Mouse (Mus musculus): ENCODE results near the gene Ap3d1. TPM values are rescaled to one million over a fixed set of nuclear protein-coding genes. Genes with fewer than 3 reads are reported as not detected.

Ap3d1 gene
- 10 to 100 TPM; 41.2 to 44.5 (median 43.4) TPM for total RNA-seq (2022)

DNA sequence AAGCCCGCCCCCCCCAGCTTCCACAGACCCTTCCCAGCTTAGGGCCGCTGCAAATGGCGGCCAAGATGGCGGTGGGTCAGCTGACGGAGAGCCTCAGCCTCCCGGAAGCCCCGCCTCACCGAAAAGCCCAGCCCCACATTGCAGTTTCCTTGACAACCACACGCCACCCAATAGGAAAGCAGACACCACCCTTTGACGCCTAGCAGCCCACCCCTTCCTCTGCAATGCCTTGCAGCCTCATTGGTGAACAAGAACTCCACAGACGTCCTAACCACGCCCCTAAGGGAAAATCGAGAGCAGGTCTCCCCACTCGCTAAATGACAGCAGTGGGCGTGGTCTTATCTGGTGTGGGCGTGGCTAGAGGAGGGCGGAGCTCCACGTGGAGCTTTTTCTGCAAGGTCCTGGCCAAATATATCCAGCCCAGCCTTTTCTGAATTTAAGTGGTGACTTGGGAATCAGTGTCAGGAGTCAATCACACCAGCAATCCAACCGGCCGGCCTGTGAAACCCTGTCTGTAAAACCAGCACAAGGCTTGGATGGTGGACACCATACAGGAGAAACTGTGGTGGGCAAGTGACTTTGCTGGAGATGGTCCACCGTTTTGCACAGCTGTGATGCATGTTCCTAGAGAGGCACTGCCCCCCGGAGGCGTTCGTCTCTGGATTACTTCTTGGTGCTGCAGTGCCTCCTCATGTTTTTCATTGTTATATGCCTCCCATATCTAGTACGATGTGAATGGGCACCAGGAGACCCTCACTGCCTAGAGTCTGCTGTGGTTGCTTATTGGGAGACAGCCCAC, at the start of gene Ap3d1:
Gene Ap3d1, minus strand, starts transcription at position 85 of the 799 bp plus-strand sequence.
- peak; percentile 99 for DNase-seq (ENCODE audit: low spot score)

DNA sequence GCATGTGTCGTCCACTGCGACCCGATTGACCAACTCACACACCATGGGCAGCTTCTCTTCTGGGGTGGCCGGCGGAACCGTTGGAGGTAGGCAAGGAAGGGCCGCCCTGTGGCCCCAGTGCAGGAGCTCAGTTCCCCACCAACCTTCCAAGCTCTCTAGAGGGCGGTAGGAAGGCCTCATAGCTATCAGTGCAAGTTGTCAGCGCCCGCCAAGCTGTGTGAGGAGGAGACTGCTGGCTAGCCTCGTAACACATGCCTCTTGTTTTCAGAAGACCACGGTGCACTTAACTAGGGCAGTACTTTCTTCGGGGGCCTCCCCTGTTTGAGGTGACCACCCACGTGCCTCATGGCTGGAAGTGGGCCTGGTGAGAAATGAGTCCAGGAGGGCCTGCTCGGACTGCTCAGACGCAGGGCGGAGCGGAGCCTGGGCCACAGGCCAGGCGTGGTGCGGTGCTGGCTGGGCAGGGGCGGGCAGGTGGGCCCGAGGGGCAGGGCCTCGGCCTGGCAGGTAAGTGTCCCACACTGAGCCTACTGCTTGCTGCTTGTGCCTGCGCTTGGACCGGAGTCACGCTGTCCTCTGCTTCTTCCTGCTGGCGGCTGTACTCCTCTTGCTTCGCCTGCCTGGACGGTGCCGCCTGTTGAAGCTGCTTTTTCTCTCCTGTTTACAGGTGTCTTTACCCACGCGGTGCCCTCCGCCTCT, 49.6 kb upstream of the Ap3d1 start:
- DNase-seq (ENCODE audit: low spot score), result no peak

DNA sequence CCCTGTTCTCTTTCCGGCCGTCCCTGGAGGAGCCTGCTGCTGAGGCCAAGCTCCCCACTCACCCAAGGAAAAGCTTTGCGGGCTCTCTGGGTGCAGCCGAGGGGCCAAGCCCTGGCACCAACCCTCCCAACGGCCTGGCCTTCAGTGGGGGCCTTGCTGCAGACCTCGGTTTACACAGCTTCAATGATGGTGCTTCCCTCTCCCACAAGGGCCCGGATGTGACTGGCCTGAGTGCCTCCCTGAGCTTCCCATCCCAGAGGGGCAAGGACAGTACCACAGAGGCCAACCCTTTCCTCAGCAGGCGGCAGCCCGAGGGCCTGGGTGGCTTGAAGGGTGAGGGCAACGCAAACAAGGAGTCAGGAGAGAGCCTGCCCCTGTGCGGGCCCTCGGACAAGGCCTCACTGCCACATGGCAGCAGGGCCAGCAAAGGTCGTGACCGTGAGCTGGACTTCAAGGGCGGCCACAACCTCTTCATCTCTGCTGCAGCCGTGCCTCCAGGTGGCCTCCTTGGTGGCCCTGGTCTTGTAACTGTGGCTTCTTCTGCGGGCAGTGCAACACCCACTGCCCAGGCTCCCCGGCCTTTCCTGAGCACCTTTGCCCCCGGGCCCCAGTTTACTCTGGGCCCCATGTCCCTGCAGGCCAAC, 48.8 kb upstream of the Ap3d1 start:
- no peak for DNase-seq (ENCODE audit: low spot score)

DNA sequence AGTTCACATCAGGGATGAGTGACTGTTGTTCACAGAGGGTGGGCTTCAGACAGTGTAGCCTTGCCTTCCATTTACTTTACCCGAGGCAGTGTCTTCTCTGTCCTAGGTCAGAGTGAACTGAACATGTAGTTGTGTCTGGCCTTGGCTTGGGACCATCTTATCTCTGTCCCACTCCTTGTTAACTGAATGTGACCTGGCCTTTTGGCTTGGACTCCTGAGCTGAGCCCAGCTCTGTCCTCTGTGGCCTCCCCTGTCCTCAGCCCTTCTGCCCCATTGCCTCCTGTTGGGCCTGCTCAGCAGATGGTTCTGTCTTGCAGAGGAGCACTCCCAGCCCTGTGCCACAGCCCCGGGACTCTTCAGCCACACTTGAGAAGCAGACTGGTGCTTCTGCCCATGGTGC, 45.5 kb upstream of the Ap3d1 start:
- peak; percentile 55 for DNase-seq (ENCODE audit: low spot score)

DNA sequence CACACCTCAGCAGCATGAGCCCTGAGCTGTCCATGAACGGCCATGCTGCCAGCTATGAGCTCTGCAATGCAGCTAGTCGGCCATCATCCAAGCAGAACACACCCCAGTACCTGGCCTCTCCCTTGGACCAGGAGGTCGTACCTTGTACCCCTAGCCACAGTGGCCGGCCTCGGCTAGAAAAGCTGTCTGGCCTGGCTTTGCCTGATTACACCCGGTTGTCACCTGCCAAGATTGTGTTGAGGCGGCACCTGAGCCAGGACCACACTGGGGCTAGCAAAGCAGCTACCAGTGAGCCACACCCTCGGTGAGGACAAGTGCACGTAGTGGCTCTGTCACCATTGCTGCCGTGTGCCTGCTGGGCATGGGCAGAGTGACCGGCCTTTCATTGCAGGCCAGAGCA, 43.9 kb upstream of the Ap3d1 start:
- DNase-seq (ENCODE audit: low spot score), result no peak

DNA sequence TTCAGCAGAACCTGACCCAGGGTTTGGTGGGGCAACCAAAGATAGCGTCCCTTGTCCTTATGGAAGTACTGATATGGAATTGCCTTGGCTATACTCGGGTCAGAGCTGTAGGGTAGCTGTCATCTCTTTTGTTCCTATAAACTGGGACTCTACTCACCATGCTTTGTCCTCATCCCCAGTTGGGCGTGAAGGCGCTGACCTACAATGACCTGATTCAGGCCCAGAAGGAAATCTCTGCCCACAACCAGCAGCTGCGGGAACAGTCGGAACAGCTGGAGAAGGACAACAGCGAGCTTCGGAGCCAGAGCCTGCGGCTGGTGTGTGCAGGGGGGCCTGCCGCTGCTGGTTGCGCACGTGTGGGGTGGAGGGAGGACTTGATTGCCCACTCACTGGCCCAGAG, 42.8 kb upstream of the Ap3d1 start:
- DNase-seq (ENCODE audit: low spot score), result no peak

DNA sequence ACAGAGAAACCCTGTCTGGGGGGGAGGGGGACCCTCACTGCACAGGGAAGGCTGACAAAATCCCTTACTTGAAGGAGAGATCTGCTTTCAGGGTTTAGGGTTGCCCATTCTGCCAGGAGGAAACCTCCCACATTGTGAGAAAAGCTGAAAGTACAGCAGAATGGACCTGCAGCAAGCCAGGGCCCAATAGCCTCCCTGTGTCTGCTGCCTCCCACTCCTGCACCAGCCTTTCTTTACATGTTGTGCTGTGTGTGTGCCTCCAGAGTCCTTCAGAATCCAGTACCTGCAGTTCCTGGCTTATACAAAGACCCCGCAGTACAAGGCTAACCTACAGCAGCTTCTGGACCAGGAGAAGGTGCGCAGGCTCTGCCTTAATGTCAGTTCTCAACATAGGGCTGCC, 42.2 kb upstream of the Ap3d1 start:
- DNase-seq (ENCODE audit: low spot score), result no peak

DNA sequence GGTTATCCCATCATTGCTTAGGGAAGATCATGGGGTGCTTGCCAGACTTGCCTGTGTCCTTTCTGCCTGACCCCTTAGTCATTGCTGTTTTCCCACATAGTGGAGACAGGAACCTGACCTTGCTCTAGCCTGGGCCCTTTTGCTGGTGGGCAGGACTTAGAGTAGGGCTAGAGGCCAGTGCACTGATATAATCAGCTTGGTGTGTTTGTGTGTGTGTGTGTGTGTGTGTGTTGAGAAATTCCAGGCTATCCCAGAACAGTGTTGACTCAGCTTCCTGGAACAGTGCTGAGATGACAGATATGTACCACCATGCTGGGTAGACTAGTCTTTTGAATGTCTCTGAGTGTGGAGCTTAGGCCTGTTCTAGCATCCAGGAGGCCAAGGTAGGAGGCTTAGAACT, 37.5 kb upstream of the Ap3d1 start:
- DNase-seq (ENCODE audit: low spot score), result no peak

DNA sequence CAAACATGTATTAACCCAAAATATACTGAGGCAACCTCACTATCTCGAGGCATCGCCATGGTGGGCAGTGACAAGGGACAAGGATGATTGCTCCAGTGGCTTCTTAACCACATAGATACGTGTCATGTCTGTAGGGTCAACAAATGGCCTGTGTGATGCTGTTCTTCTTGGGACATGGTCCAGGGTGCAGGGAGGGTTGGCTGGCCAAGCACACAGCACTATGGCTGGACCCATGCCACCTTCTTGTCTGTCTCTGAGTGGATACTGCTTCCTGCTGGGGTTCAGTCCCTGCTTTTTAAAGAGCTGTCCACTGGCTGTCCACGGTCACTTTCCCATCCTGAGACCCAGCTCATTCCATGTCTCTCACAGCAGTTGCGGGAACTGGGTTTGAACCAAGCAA, 35.1 kb upstream of the Ap3d1 start:
- DNase-seq (ENCODE audit: low spot score), result no peak

DNA sequence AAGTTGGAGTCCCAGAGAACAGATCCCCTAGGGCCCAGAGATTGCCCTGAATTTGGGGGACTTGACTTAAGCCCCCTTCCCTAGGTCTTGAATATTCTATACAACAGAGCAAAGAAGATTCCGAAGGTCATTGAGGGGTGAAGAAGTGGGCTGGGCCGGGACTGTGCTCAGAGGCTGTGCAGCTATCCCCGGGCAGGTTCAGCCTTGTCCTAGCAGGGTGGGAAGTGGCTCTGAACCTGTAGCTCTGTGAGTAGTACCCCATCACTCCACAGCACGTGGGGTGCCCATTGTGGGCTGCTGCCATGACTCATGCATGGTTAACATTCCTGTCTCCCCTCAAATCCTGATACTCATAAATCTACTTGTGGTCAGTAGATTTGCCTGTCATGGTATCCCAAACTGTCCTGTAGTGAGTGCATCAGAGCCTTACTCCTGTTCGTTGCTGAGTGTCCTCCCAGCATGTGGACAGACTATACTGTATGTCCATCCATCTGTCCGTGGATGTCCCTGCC, 34.4 kb upstream of the Ap3d1 start:
- no peak for DNase-seq (ENCODE audit: low spot score)

DNA sequence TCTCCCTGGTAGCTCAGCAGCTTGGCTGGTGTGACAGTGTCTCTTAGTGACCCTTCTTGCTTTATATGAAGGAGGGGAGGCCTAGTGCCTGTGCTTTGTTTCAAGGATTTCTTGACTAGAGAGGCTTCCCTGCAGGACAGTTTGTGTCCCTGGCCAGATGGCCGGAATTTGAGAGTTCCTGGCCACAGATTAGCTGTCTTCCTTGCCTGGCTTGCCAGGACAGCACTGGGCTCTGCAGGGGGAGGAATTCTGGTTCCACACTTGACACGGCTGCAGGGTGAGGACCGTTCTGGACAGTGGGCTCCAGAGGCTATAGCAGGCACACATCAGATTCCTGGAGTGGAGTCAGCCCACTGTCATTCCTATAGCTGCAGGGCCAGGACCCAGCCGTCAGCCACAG, 33.7 kb upstream of the Ap3d1 start:
- DNase-seq (ENCODE audit: low spot score), result no peak

DNA sequence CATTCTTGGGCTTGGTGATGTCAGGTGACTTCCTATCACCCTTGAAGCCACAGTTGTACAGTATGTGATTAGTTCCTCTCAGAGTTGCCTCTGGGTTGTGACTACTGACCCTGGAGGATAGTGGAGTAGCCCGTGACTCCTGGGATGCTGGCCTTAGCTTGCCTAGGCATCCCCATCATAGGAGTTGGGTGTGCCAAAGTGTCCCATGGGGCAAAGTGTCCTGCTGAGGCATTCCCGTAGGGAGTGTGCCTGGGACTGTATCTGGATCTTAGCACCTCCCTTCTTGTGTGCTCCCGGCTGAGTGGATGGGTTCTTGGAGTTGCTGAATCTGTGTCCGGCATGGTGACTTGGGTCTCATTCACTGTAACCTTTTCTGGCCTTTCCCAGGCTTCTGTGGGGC, 32.9 kb upstream of the Ap3d1 start:
- no peak for DNase-seq (ENCODE audit: low spot score)

DNA sequence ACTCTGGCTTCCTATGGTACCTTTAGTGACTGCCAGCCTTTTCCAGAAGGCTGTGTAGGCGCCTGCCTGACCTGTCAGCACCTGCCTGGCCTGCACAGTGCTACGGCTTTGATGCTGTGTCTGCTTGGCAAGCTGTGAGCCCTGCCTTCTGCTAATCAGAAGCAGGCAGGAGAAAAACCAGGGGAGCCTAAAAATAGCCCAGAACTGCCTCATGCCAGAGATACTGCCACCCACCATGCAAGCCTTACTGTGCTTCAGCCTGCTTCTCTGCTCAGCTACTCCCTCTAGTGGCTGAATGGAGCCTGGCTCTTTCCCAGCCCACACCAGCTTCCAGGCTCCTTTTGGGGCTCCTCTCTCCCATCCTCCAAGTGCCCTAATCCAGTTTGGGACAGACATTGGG, 32.5 kb upstream of the Ap3d1 start:
- peak; percentile 81 for DNase-seq (ENCODE audit: low spot score)

DNA sequence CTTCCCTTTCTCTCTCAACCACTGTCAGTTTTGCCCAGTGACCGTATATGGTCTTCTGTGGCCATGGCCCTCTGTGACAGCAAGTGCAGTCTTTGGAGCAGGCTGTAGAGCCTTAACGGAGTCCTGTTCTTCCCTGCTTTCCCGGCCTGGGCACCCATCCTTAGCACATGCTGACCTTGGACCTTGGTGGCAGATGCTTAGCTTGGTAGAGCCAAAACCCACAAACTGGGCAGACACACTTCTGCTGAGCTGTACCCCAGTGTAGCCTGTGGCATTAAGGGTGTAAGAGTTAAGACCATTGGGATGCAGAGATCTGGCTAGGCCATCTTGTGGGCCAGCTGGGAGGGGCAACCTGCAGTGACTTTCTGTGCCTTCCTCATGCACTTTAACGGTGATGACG, 31.8 kb upstream of the Ap3d1 start:
- no peak for DNase-seq (ENCODE audit: low spot score)

DNA sequence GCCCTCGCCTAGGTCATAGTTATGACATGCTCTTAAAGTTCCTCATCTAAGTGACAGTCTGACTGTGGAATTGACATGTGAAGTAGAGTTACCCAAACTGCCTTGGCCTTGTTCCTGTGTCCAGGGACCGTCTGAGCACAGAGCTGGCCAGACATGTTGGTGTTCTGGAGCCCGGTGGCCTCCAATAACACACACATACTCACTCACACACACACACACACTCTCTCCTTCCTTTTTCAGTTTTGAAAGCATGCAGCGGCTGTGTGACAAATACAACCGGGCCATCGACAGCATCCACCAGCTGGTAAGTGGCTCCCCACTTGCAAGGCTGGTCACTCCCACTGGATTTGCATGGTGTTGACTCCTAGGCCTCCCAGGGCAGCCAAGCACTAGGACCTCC, 26.3 kb upstream of the Ap3d1 start:
- DNase-seq (ENCODE audit: low spot score), result no peak

DNA sequence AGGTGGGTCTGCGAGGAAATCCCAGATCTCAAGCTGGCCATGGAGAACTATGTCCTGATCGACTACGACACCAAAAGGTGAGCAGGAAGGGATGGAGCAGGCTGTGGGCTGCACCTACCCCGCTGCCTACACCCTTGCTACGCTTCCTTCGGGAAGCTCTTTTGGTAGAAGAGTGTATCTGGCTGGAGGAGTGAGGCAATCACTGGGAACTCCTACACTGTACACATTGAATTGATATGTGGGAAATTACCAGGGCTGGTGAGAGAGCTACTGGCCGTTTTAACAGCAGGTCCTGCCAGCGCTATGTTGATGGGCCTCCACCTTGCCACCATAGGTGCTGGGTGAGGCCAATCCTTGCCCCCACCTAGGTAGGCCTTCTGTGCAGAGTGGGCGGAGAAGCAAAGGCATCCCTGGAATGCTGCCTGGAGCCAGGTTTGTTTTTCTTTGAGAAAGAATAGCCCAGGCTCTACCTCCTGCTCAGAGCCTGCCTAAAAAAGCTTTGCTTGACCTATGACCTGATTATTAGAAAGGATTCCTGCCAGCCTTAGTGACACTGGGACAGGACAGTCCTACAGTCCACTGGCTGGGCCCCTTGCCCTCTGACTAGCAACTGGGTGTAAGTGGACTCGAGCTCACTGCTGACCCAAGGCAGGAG, 24.2 kb upstream of the Ap3d1 start:
- no peak for DNase-seq (ENCODE audit: low spot score)

DNA sequence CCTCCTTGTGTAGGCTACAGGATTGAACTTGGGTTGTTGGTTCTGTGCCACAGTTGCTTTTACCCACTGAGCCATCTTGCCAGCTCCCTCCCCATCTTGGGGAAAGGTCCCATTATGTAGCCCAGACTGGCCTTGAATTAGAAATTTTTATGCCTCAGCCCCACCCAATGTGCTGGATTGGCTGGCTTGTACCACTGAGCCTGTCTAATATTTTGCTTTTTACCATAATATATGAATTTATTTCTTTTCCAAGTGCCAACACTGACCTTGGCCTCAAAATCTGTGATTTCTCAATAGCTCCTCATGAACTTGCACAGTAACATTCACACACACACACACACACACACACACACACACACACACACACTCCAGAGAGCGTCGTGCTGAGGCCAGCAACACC, 23.7 kb upstream of the Ap3d1 start:
- DNase-seq (ENCODE audit: low spot score), result no peak

DNA sequence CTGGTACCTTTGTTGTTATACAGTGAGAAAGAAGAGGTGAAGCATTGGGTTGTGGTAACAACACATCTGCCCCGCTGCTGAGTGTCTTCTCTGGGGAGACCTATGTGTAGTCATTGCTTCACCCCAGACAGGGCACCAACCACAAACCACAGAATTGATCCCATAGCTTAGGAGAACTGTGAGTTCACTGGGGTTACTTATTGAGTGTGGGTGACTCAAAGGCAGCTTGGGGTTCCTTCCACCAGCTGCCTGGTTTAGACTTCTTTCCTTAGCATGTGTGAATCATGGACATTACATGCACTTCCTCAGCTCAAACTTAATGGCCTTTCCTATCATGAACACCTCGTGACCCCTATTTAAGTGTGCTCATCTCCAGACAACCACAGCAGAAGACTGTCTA, 21.4 kb upstream of the Ap3d1 start:
- no peak for DNase-seq (ENCODE audit: low spot score)

DNA sequence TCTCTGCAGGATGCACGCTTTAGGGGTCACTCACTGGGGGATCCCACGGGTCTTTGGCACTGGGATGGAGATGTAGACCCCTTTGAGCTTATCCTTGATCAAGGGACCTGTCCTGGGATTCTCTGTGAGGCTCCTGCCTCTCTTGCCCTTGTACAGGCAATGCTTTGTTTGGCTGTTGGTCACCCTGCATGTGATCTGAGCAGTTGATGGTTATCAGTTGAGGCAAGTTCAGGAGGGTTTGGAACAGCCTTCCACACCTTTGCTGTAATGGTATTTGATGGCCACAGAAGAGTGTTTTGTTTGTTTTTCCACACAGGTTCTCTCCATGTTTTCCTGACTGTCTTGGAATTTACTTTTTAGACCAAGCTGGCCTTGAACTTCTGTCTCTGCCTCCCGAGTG, 19.8 kb upstream of the Ap3d1 start:
- DNase-seq (ENCODE audit: low spot score), result no peak

DNA sequence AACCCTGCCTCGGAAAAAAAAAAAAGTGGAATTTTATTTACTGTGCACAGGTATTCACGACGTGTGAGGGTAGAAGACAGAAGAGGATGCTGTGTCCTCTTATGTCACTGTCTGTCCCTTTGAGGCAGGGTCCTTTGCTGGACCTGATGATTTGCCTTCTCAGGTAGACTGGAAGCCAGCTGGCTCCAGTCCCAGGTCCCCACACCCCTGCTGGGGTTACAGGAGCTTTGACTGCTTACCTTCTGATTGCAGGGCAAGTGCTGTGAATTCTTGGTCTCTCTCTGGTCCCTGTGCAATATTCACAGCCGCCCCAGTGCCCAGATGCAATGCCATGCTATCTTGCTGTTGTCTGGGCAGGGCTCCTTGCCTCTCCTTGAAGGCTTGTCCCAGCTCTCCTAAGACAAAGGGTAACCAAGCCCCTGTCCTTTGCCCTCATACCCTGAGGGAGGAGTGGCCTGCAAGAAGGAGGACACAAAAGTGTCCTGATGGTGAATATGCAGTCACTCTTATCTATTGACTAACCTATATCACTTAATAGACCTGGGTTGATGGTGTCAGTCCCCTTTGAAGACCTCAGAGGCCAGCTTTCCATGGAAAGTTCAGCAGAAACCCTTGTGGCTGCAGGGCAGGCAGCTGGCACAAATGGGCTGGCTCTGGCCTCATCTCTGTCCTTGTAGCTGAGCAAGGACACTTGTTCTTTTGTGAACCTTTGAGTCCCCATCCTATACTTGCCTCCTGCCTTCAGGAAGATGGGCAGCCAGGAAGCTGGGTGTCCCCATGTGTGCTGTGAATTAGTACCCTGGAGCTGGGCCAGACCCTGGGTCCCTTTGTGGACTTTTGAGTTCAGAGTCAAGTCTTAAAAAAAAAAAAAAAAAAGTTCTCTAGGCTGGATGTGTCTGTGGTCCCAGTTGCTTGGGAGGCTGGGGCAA, 18.8 kb upstream of the Ap3d1 start:
- no peak for DNase-seq (ENCODE audit: low spot score)

DNA sequence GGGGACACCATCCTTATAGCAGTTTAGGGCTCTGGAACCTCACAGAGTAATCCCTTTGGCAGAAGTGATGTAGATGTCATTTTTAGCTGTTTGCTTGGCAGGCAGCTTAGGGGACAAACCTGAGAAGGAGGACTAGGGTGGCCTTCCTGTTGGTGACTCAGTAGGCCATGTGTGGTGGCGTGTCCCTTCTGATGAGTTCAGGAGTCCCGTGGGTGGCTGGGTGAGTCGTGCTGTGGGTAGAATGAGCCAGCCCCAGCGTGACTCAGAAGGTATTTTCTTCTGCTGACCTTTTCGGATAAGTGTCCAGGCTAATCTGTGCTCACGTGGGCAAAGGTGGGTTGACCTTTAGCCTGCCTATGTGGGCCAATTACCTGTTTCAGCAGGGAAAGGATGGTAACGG, 16.6 kb upstream of the Ap3d1 start:
- no peak for DNase-seq (ENCODE audit: low spot score)

Measured in heart, adult 8-10 months (tissue).